Mouse (Mus musculus) kidney, adult 9 months (tissue): Measurements from ENCODE around the gene Slco4a1.

Experiments used
- DNase-seq: peaks from one replicate; pipeline ENCODE4 v3.0.0; 2022

Gene Slco4a1

DNA sequence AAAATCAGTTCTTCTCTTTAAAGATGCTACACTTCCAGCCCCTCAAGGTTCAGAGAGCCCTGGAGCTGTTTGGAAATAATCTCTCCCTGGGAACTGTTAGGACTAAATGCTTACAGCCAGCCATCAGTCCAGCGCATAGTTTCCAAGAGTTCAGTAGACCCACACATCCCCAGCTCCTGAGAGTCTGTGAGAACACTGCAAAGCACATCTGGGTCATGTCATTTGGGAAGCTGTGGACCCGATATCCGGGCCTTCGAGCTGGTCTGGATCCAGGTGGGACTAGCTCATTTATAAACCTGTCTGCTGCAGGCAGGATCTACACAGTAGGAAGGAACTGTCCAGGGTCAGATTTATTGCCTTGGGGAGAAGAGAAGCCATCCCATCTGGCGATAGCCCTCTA lies 54.8 kb downstream of the Slco4a1 start:
- DNase-seq, result no peak

DNA sequence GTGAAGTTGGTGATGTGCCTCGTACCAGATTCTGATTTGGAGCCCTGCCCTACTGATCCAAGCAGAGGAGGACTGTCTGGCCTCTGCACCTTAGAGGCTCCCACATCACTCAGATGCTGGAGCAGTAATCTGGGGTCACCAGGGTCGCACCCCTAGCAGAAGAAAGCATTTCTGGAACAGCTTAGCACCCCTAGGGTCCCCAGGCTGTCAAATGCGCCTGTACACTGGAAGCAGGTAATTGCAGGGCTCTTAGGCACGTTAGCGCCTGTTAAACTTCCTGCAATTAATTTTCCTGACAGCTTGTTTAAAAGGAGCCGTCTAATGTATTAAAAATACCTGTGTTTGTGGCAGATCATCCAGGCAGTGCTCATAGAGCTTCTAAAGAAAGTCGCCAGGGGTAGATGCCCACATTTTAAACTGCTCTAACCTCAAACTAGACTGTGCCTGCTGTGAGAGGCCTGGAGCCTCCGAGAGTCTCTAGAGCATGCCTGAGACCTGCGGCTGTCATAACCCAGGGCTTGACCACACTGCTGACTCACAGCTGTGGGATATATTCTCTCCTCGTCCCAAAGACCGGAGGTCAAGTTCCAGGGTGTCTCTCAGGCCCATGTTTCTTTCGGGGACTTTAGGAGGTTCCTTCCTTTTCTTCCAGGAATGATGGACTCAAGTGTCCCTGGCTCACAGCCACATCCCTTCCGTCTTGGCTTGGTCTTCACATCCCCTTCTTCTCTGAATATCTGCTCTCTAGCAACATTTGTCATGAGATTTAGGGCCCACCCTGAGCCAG lies 56.0 kb downstream of the Slco4a1 start:
- peak; percentile 4 for DNase-seq

GRCm38 (mm10) chr2:180513019-180513418 lies 57.0 kb downstream of the Slco4a1 start:
- no peak for DNase-seq

DNA sequence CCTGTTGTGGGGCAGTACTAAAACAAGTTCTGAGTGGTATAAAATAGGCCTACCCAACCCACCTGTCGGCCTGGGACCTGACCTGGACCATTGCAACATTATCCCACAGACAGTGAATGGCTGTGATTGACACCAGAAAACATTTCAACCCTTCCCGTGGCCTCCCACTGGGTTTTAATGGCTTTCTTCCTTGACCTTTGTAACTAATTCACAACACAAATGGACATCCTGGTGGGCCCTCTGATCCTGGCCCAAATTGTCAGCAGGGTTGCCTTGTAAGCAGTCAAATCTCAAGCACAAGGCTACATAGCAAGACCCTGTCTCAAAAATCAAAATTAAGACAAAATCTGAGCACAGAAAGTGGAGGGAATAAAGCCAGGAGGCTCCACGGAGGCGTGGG lies 57.8 kb downstream of the Slco4a1 start:
- DNase-seq, result no peak

DNA sequence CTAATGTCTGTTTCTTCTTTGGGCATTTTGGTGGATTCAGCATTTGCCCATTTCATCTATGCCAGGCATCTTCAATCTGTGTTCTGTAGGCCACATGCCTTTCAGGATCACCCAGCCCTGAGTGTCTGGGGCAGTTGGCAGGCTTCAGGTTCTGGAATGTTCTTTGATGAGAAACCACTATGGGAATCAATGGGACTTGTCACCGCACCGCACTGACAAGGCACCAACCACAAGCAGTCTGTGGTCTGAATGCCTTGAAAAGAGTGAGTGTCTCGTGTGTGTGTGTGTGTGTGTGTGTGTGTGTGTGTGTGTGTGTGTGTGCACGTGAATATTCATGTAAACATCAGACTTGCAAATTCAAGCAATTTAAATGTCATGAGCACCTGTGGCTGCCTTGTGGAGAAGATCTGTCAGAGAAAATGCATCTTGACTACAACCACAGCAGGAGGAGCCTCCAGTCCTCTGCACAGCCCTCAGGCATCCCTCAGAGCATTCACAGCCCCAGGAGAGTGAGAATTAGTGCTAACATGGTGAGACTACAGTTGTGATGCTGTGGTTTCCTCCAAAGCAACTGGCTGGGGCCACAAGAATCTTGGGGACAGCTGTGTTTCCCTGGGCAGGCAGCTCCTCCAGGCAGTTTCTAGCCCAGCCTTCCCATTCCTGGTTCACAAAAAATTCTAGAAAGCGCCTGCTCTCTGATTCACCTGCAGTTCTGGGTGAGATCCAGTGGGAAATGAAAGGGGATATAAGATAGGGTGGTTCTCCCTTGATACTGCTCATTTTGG lies 65.6 kb downstream of the Slco4a1 start:
- no peak for DNase-seq

GRCm38 (mm10) chr2:180522825-180523224 lies 66.8 kb downstream of the Slco4a1 start:
- DNase-seq, result no peak
